Mouse (Mus musculus) lung, postnatal 0 days (tissue): ENCODE measurements at regions not wholly inside any gene's neighbourhood (a gene's known extent, or its start where the extent isn't known, plus 50 kb on each side); places are given as distances from the start of the nearest gene placed in this dataset.
A peak's percentile ranks its signal among the peaks of the same experiment; 100 is the strongest.

Source experiments
- CTCF ChIP-seq: IDR thresholded peaks from 2 replicates; pipeline ENCODE4 v1.5.1; 2016; ENCODE audit warnings: antibody characterized with exemption, mild to moderate bottlenecking
- EP300 ChIP-seq: IDR thresholded peaks from 2 replicates; pipeline ENCODE4 v1.6.1; 2016; ENCODE audit warnings: antibody characterized with exemption, mild to moderate bottlenecking, control low read depth

DNA sequence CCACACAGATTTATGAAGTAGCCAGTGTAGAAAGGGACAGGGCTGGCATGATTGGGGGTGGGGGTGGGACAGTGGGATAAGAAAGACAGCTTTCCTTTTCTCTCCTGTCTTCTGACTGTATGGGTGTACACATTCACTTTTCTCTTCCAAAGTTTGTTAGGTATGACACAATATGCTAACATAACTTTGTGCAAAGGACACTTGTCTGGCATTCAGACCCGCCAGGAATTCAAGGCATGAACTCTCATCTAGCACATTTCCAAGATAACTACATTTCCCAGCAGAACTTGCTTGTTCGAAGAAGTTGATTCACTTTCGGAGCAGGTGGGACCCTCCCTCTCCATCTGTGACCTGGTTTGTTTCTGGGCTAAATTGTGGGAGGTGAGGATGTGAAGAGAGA lies 289.7 kb downstream of the Hlx start:
- TF ChIP-seq CTCF (no peak), EP300 (peak; percentile 90)
